Mouse (Mus musculus): ENCODE results near the gene C130074G19Rik.

DNA sequence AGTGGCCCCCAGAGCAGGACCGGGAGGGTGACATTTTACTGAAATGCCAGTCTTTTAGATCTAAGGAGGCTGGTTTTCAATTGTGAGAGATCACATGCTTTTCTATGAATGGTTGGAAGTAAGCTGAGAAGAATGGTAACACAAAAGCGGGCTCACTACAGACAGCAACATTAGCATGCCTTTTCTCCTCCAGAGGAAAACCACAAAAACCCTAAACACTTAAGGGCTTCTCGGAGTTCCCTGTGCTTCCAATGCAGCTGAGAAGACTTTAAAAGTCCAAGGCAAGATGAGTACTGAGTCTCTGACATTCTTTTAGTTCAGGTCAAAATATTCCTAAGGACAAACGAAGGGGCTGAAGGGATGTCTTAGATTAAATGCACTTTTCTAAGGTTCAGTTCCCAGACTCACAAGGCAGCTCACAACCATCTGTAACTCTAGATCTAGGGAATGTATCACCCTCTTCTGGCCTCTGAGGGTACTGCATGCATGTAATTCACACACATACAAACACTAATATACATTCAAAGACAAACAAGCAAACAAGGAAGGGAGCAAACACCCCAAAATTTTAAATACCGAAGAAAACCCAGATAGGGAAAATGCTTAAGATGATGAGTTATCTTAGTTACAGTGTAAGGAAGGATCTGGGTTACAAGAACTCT, 35.3 kb upstream of the C130074G19Rik start:
- no peak for TF ChIP-seq MYOD1 (IDR thresholded peaks at IDR 0.05; ENCODE audit: control insufficient read depth in 1 of 3, insufficient read length in 2 of 3, low read depth in 2 of 3)
- no peak for TF ChIP-seq USF1 (IDR thresholded peaks at IDR 0.05; ENCODE audit: low read depth)
- no peak for TF ChIP-seq MAX (IDR thresholded peaks at IDR 0.05; ENCODE audit: low read depth)
- no peak for TF ChIP-seq POLR2A (IDR thresholded peaks at IDR 0.05; ENCODE audit: insufficient read length, low read depth)
- TF ChIP-seq CEBPB (IDR thresholded peaks at IDR 0.05; ENCODE audit: insufficient read depth, poor library complexity, severe bottlenecking) = no peak
- TF ChIP-seq POLR2AphosphoS2 (IDR thresholded peaks at IDR 0.05; ENCODE audit: insufficient read length, low read depth) = no peak
- no peak for TF ChIP-seq E2F4 (IDR thresholded peaks at IDR 0.05; ENCODE audit: insufficient read depth)
- TF ChIP-seq SRF (IDR thresholded peaks at IDR 0.05; ENCODE audit: control insufficient read depth, insufficient read length, low read depth) = no peak
- no peak for TF ChIP-seq MYOG (IDR thresholded peaks at IDR 0.05; ENCODE audit: control insufficient read depth in 1 of 3, insufficient read depth in 1 of 3, insufficient read length in 2 of 3, low read depth in 2 of 3)
- TF ChIP-seq TCF12 (IDR thresholded peaks at IDR 0.05; ENCODE audit: insufficient read depth, poor library complexity, severe bottlenecking) = no peak
- no peak for TF ChIP-seq REST (IDR thresholded peaks at IDR 0.05; ENCODE audit: insufficient read depth, insufficient read length)
- TF ChIP-seq TCF3 (IDR thresholded peaks at IDR 0.05; ENCODE audit: insufficient read length, low read depth) = no peak

Measured in myocyte (in vitro differentiated cells).